Mouse (Mus musculus) left cerebral cortex, adult 8-10 months (tissue): ENCODE data around the gene Masp1. TPM values are rescaled to one million over a fixed set of nuclear protein-coding genes. Genes with fewer than 3 reads are reported as not detected.

ENCODE experiments used
- DNase-seq, 2 experiments: peaks; one replicate each; pipeline ENCODE4 v3.0.0; 2022; ENCODE audit warnings: low spot score in 2 of 2
- total RNA-seq, 4 experiments: library from RNA; stranded (reverse); gene quantifications; 2 replicates each; pipeline ENCODE4 v1.2.4; 2022

The Masp1 gene
- total RNA-seq, 4 experiments from 2014 or later: 12.6 to 13.8 (median 13.4) TPM

DNA sequence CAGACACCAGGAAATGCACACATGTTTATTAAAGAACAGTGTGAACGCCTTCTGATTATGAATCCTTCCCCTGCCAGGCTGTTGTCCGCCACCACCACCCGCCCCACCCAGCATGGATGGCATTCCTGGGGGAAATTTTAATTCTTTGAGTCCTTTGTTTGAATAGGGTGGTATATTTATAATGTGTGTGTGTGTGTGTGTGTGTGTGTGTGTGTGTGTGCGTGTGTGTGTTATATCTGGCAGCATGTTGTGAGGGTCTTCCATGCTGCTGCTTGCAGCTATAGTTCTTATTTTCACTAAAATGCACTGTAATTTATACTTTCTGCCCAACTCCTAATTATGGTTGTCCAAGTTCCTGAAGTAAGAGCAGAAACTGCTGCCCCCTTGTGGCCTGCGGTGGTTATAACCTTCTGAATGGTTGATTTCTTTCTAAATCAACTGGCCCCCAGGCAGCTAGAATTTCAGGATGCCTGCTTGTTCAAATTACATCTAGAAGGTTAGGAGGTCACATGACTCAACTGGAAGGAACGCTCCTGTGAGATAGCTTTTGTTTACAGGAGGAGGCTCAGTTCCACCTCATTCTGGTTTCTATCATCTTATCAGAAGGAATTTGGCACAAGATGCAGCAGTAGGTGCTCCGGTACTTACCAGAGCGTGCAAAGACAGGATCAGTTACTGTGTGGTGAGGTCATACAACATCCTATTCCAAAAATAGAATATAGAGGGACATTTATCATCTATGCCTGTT lies 117.4 kb downstream of the Masp1 start:
- peak; percentile 31 to 75 for DNase-seq

DNA sequence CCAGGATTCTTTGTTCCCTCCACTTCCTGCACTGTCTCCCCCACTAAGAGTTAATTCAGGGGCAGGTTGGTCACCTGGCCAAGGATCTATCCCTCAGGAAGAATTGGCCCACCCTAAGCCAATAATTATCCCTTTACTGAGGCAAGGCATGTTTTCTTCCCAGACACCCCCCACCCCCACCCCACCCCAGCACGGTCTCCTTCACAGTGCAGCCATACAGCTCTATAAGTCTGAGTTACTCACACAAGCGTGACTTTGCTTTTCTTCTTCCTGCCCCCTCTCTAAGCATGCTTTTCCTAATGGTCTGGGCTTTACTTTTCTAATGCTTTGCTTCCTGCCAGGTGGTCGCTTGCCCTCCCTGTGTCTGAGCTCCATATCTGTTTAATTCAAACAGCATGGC lies 118.7 kb downstream of the Masp1 start:
- no peak for DNase-seq

DNA sequence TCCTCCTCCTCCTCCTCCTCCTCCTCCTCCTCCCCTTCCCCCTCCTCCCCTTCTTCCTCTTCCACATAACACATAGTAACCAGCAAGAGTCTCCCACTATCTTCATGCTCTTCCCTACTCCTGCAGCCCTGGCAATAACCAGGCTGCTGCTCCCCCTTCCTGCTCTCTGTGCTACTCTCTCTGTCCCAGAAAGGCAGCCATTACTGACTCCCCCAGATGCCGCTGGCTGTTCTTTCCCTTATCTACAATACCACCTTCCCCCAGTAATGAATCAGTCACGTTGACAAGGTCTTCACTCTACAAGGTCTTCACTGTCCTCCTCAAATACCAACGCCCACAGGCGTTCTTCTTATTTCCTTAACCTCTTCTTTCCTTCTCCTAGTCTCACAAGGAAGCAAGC lies 119.2 kb downstream of the Masp1 start:
- DNase-seq: no peak

Other genes with a start within 250 kb of the Masp1 start
- under 1 TPM; 0.26 to 0.44 (median 0.35) TPM for gene Rtp1, start 91.7 kb downstream of the Masp1 start, total RNA-seq
- 1 to 10 TPM; 1.6 to 4.6 (median 2.8) TPM for gene Rtp4, start 524 bp downstream of the Masp1 start, total RNA-seq